8 mouse cellular contexts compared by ENCODE assay signal in genomic region chr4:121213936-121214792, GRCm38 (mm10). TPM values are rescaled to one million over a fixed set of nuclear protein-coding genes. Genes with fewer than 3 reads are reported as not detected.
A peak's percentile ranks its signal among the peaks of the same experiment; 100 is the strongest.
DNase-seq lines count a peak whose midpoint lies in the region; ATAC-seq and TF ChIP-seq lines count a peak whose summit lies in the region.

No protein-coding gene starts in this region.

- intact Hi-C loops in left cerebral cortex, postnatal 25 days (cut with DNase I), result loop anchor here (2.0 kb wide), 1 partner anchor 115 kb away; the partner anchor contains the start of gene Zmpste24

- TF ChIP-seq POLR2A in cerebellum, adult 2 months (IDR thresholded peaks at IDR 0.05; ENCODE audit: borderline replicate concordance, insufficient read depth, low read length), result no peak

- no peaks in the 10 kb centered on the region; the same call in 1 of the 2 replicates for H3K4me1 ChIP-seq in cerebellum, adult 2 months (ENCODE audit: control insufficient read depth, insufficient read depth, low read length)

- H3K4me3 ChIP-seq in cerebellum, adult 2 months (replicated peaks; ENCODE audit: insufficient read depth, low read depth, low read length), result peak overlapping the region; percentile 98

- WGBS in cerebellum, adult 2 months, result under 1% methylated on average over 36 of the region's 36 CpGs

- peak overlapping the region; percentile 57; the same call in 1 of the 2 replicates for H3K27ac ChIP-seq in cerebellum, adult 2 months (ENCODE audit: insufficient read depth, low read length)

- peak; percentile 42 for DNase-seq in ovary, adult 18-20 months (ENCODE audit: low spot score)
- no peak for DNase-seq in ovary, postnatal 10 days (ENCODE audit: low spot score)
- DNase-seq in cerebellum, adult 2 months, result peak in 1 of 2 experiments; percentile 61
- DNase-seq in forelimb bud, embryonic 11.5 days (ENCODE audit: low read depth, low spot score), result peak; percentile 26
- DNase-seq in induced T-regulatory cell, adult 2 months (ENCODE audit: low read depth), result peak; percentile 71
- peak; percentile 38 to 42 for DNase-seq in left cerebral cortex, postnatal 25 days (ENCODE audit: low spot score in 2 of 2)
- peak; percentile 24 to 76 for DNase-seq in spleen, postnatal 10 days (ENCODE audit: low spot score in 2 of 2)

- no peaks in the 10 kb centered on the region for H3K27me3 ChIP-seq in cerebellum, adult 2 months (ENCODE audit: control insufficient read depth, insufficient read depth, low read length)

- no peak for TF ChIP-seq CTCF in cerebellum, adult 2 months (IDR thresholded peaks at IDR 0.05; ENCODE audit: borderline replicate concordance, insufficient read depth, low read depth, low read length)

- ATAC-seq in megakaryocyte progenitor cell, adult 5-6 weeks (replicated peaks; ENCODE audit: poor library complexity), result peak; percentile 81

RNA-seq across cellular contexts. Expression of gene Rlf, which starts 0.7 kb away (rescaled TPM):
- polyA plus RNA-seq in cerebellum, adult 2 months (2012; rRNA removed), result 14.9 and 16.0 TPM in 2 replicates
- 10 to 100 TPM; 26.5 to 27.5 TPM for total RNA-seq in left cerebral cortex, postnatal 25 days (2021)
- 16.4 and 16.7 TPM in 2 replicates for total RNA-seq in megakaryocyte progenitor cell, adult 5-6 weeks (2015)
- 22.1 and 29.8 TPM in 2 replicates for total RNA-seq in megakaryocyte progenitor cell, adult 5-6 weeks (2017)
